Mouse (Mus musculus) forebrain, embryonic 16.5 days (tissue): ENCODE results near the gene Atad1. TPM values are rescaled to one million over a fixed set of nuclear protein-coding genes. Genes with fewer than 3 reads are reported as not detected.

Experiments used
- ATAC-seq: fragments of 200-750 bp; cut with Nextera tagmentation; 2 replicates; pipeline ENCODE4 v1.8.0; 2017; ENCODE audit warnings: mild to moderate bottlenecking, moderate library complexity
- H3K27ac ChIP-seq: fragments of 300-500 bp; sonication (generic); 2 replicates; pipeline ENCODE4 v1.5.1; 2014; ENCODE audit warnings: low read length, control low read depth
- H3K27me3 ChIP-seq: fragments of 300-500 bp; sonication (generic); replicated peaks from 2 replicates; pipeline ENCODE4 v1.6.1; 2014; ENCODE audit warnings: low read length; ENCODE audit not compliant: control insufficient read depth, insufficient read depth
- H3K36me3 ChIP-seq: fragments of 300-500 bp; sonication (generic); 2 replicates; pipeline ENCODE4 v1.6.1; 2014; ENCODE audit not compliant: control insufficient read depth, insufficient read depth
- H3K4me1 ChIP-seq: fragments of 300-500 bp; sonication (generic); replicated peaks from 2 replicates; pipeline ENCODE4 v1.6.1; 2014; ENCODE audit warnings: low read length; ENCODE audit not compliant: control insufficient read depth, insufficient read depth
- H3K4me2 ChIP-seq: fragments of 300-500 bp; sonication (generic); 2 replicates; pipeline ENCODE4 v1.6.1; 2014; ENCODE audit warnings: mild to moderate bottlenecking, low read length, control low read depth
- H3K4me3 ChIP-seq: fragments of 300-500 bp; sonication (generic); replicated peaks from 2 replicates; pipeline ENCODE4 v1.5.1; 2014; ENCODE audit warnings: mild to moderate bottlenecking, low read length, control low read depth
- H3K9ac ChIP-seq: fragments of 300-500 bp; sonication (generic); replicated peaks from 2 replicates; pipeline ENCODE4 v1.6.1; 2014; ENCODE audit warnings: low read depth, low read length, control low read depth
- H3K9me3 ChIP-seq: fragments of 300-500 bp; sonication (generic); 2 replicates; pipeline ENCODE4 v1.6.1; 2016; ENCODE audit warnings: low read length; ENCODE audit not compliant: control insufficient read depth
- WGBS: fragments of 180-500 bp; shearing (Covaris S2); extraction: QIAGEN DNeasy Blood & Tissue Kit; methylation state at CpG from one replicate; pipeline ENCODE4 v1.1.7; 2014; 5-methylcytosine and 5-hydroxymethylcytosine counted together
- polyA plus RNA-seq: library from polyadenylated mRNA; unstranded; fragments of >200 nt; fragmentation: Nextera tagmentation; extraction: Ambion mirVana; gene quantifications from 2 replicates; pipeline ENCODE4 v1.2.1, GENCODE M21; 2015

Atad1 gene
- polyA plus RNA-seq, 1 experiment from 2014 or later: 123 TPM

DNA sequence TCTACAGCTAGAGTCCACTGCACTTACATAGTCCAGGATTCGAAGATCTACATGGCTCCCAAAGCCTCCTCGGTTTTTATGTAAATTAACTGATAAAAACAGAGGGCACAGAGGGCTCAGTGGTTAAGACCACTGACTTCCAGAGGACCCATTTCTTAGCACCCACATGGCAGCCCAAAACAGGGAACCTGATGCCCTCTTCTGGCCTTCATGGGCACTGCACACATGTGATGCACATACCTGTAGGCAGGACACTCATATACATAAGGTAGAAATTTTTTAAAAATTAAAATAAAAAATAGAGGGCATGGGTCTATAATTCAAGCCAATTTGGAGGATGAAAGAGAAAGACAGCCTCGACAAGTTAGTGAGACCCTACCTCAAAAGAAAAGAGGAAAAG, 95.9 kb downstream of the Atad1 start:
- Histone ChIP-seq H3K9ac (no peak overlapping the region), H3K4me3 (no peak overlapping the region), H3K36me3 (no peaks in the 10 kb centered on the region), H3K27ac (no peak overlapping the region), H3K4me2 (no peak overlapping the region), H3K27me3 (no peaks in the 10 kb centered on the region), H3K4me1 (peaks cover 3% of the 10 kb centered on the region; the same call in 1 of the 2 replicates), H3K9me3 (no peaks in the 10 kb centered on the region)
- WGBS: 94% methylated on average over 3 of the region's 3 CpGs
- no peak for ATAC-seq

DNA sequence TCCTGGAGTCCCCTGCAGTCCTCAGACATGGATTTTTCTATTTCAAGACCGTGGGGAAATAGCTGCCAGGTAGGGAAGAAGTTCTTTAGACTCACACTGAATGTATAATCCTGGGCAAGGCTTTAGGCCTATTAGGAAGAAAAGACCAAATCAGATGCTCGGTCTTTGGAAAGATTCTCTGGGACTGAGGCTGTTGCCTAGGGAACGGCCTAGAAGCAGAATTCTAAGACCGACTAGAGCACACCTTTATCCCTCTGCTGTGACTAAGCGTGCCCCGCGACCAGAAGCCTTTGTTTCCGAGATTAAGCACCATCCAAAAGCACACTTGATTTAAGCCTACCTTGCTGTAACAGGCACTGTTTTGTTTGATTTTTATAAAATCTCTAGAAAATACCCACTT, 97.6 kb downstream of the Atad1 start:
- 26% methylated on average over 8 of the region's 8 CpGs for WGBS
- Histone ChIP-seq H3K9me3 (no peaks in the 10 kb centered on the region), H3K4me2 (no peak overlapping the region), H3K9ac (no peak overlapping the region), H3K36me3 (no peaks in the 10 kb centered on the region), H3K4me3 (no peak overlapping the region), H3K27ac (no peak overlapping the region), H3K27me3 (no peaks in the 10 kb centered on the region), H3K4me1 (no peaks in the 10 kb centered on the region)
- no peak for ATAC-seq

DNA sequence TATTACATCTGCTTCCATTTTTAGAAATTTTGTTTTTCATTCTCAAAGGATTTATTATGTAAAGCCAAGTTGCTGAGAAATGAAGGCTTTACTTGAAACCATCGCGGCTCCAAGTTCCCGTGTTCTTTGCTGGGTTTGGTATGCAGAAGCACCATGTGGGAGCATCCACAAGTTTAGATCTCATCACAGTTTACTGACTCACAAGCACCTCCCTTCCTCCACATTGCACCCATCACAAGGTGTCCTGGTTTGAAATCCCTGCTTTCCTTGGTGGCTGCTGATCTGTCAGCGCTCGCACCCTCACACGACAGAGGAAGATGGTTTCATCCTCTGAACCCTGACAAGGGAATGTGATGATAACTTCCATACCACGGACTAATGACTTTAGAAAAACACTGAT, 98.1 kb downstream of the Atad1 start:
- WGBS: 86% methylated on average over 7 of the region's 7 CpGs
- no peaks in the 10 kb centered on the region for H3K36me3 ChIP-seq
- no peak overlapping the region for H3K4me2 ChIP-seq
- H3K9ac ChIP-seq: no peak overlapping the region
- no peaks in the 10 kb centered on the region for H3K9me3 ChIP-seq
- no peaks in the 10 kb centered on the region for H3K27me3 ChIP-seq
- no peaks in the 10 kb centered on the region for H3K4me1 ChIP-seq
- no peak overlapping the region for H3K4me3 ChIP-seq
- ATAC-seq: no peak
- H3K27ac ChIP-seq: no peak overlapping the region

DNA sequence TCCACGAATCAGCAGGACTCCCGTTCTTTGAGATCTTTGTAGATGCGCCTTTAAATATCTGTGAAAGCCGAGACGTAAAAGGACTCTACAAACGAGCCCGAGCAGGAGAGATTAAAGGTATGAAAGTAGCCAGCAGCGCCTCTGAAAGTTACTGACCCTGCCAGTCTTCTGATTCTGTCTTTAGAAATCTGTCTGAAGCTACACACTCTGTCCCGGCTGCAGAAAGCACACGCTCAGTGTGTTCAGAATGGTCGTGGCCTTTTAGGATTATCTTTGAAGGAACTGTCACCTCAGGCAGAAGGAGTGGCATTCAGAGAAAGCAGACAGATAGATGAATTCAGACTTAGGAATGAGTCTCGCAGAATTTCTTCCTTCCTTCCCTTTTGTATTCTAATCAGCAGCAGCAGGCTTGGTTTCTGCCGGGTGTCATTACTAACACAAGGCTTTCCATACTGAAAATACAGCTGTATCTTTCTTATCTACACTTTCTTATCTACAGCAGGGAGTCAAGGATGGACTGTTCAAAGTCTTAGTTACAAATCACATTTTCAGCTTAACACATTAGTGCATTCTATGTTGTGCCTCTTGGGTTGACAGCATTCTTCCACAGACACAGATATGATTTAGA, 101.2 kb downstream of the Atad1 start:
- Histone ChIP-seq H3K4me2 (no peak overlapping the region), H3K27ac (no peak overlapping the region), H3K27me3 (no peaks in the 10 kb centered on the region), H3K4me3 (no peak overlapping the region), H3K36me3 (no peaks in the 10 kb centered on the region), H3K4me1 (no peaks in the 10 kb centered on the region), H3K9ac (no peak overlapping the region), H3K9me3 (no peaks in the 10 kb centered on the region)
- ATAC-seq: no peak
- WGBS: 40% methylated on average over 13 of the region's 13 CpGs

DNA sequence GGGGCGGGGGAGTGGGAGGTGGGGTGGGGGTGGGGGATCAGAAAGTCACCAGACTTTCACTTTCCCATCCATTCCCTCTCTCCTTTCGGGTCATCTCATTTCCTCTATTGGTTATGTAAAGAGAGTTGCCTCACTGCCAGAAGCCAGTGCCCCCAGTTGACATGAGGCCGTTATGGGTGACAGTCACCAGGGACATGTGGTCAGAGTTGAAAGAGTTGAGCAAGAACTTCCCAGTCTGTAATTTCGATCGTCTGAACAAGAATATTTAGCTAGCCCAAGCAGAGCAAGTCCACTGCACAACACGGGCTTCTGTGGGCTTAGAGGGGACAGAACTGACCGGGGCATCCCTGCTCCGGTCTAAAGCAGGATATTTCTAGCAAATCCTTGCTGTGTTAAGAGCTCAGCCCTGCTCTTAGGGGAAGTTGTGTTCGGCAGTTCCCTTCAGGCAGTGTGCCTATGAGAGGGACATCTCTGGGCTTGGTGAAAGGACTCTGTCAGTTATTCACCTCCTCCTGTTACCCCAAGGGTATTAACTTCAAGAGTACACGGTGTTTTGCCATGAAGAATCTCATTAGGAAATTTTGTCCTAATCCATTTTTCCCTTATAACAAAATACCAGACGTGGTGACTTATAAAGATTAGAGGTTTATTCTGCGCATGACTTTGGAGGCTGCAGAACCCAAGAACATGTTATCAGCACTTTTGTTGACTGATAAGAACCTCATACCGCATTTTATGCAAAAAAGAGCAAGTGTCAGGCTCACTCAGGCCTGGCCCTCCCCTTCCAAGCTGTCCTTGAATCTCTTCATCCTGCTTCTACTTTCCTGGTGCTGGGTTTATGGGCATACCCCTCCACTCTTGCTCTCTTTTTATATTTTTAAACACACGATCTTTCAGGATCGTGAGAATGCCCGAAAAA, 102.0 kb downstream of the Atad1 start:
- no peak for ATAC-seq
- H3K4me2 ChIP-seq: no peak overlapping the region

DNA sequence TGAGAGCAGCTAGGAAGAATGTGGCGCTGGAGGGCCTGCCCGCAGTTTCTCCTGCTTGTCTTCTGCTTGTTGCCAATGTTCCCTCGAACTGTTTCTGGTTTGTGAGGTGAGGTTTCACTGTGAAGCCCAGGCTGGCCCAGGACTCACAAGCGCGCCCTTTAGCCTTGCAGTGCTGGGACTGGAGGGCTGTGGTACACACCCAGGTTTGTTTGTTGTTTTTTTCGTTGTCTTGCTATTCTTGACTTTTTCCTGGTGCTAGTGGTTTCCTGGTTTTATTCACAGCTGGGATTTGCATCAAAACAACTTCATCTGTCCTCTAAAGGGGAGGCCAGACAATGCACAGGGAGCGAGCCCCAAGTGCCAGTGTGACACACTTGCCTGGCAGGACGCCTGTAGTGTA, 104.7 kb downstream of the Atad1 start:
- Histone ChIP-seq H3K27ac (no peak overlapping the region), H3K4me3 (no peak overlapping the region), H3K27me3 (no peaks in the 10 kb centered on the region), H3K9ac (no peak overlapping the region), H3K4me2 (no peak overlapping the region), H3K9me3 (no peaks in the 10 kb centered on the region), H3K36me3 (no peaks in the 10 kb centered on the region), H3K4me1 (no peaks in the 10 kb centered on the region)
- 55% methylated on average over 8 of the region's 8 CpGs for WGBS
- no peak for ATAC-seq

More for the DNA sequence above, 102.0 kb downstream of the Atad1 start:
- H3K27me3 ChIP-seq: no peaks in the 10 kb centered on the region
- H3K4me1 ChIP-seq: no peaks in the 10 kb centered on the region
- no peak overlapping the region for H3K27ac ChIP-seq
- no peak overlapping the region for H3K4me3 ChIP-seq
- no peaks in the 10 kb centered on the region for H3K9me3 ChIP-seq
- H3K9ac ChIP-seq: no peak overlapping the region
- WGBS: 77% methylated on average over 16 of the region's 16 CpGs
- H3K36me3 ChIP-seq: no peaks in the 10 kb centered on the region

DNA sequence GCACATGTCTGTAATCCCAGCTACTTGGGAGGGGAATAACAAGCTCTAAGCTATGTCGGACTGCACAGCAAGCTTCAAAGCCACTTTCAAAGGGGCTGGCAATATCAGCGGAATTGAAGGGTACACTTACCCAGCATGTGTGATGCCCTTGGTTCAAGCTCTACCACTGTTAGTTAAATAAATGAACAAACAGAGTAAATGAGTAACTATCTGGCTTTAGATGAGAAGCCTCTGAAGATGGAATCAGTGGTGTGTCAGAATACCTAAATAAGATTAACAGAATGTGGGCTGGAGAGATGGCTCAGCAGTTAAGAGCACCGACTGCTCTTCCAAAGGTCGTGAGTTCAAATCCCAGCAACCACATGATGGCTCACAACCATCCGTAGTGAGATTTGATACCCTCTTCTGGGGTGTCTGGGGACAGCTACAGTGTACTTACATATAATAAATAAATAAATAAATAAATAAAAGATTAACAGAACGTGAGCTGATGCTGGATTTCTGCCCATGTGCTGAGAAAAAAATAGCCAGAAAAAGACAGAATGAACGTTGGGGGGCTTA, 110.9 kb downstream of the Atad1 start:
- Histone ChIP-seq H3K4me3 (no peak overlapping the region), H3K4me1 (no peaks in the 10 kb centered on the region), H3K27ac (no peak overlapping the region), H3K9me3 (no peaks in the 10 kb centered on the region), H3K4me2 (no peak overlapping the region), H3K36me3 (no peaks in the 10 kb centered on the region), H3K27me3 (no peaks in the 10 kb centered on the region), H3K9ac (no peak overlapping the region)
- 82% methylated on average over 7 of the region's 7 CpGs for WGBS
- ATAC-seq: no peak

DNA sequence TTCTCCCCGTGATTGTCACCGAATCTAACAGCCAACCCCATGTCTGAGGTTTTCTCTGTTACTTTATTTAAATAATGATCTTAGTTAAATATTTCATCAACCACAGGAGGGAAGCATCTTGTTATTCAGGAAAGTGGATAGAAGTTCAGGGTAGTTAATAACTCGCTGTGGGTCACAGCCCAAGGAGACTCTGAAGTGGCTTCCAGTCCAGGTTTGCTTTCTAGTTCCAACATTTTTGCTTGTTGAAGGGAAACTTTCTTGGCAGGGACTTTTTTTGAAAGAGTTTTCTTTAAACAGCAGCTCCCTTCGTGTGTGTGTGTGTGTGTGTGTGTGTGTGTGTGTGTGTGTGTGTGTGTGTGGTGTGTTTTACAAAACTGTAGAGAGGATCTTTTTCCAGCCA, 112.0 kb downstream of the Atad1 start:
- 81% methylated on average over 4 of the region's 4 CpGs for WGBS
- H3K27ac ChIP-seq: no peak overlapping the region

DNA sequence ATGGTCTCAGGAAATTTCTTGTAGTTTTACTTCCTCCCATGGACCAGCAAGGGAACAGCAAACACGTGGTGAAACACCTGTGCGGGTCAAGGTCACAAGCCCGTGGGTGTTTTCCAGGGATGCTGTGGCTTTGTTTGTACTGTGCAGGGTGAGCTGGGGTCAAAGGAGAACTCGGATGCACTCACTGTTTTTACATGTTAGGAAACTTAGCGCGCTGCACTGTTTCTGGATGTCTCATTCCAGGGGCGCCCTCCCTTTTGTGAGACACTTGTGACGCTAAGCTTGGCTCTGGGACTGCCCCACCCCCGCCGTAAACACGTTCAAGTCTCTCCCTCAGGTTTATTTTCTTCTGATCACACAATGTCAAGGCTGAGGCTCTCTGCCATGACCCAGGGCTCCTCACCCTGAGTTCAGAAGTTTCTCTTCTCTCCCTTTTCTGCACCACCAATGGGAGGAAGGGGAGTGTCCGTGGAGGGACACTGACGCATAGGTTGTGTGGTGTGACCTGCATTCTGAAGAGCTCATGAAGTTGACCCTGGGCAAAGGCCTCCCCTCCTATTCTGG, 112.7 kb downstream of the Atad1 start:
- Histone ChIP-seq H3K9me3 (no peaks in the 10 kb centered on the region), H3K9ac (no peak overlapping the region), H3K4me2 (no peak overlapping the region), H3K27me3 (no peaks in the 10 kb centered on the region), H3K4me3 (no peak overlapping the region), H3K36me3 (no peaks in the 10 kb centered on the region), H3K27ac (no peak overlapping the region), H3K4me1 (no peaks in the 10 kb centered on the region)
- no peak for ATAC-seq
- 76% methylated on average over 13 of the region's 13 CpGs for WGBS

More for the DNA sequence above, 112.0 kb downstream of the Atad1 start:
- no peaks in the 10 kb centered on the region for H3K27me3 ChIP-seq
- H3K4me1 ChIP-seq: no peaks in the 10 kb centered on the region
- no peaks in the 10 kb centered on the region for H3K9me3 ChIP-seq
- no peak overlapping the region for H3K9ac ChIP-seq
- no peak for ATAC-seq
- H3K4me3 ChIP-seq: no peak overlapping the region
- H3K4me2 ChIP-seq: no peak overlapping the region
- H3K36me3 ChIP-seq: no peaks in the 10 kb centered on the region
